Comparison of ENCODE assay signal across 11 mouse cellular contexts in genomic region chr4:134012858-134013528, GRCm38 (mm10). TPM values are rescaled to one million over a fixed set of nuclear protein-coding genes. Genes with fewer than 3 reads are reported as not detected.
DNase-seq lines count a peak whose midpoint lies in the region; ATAC-seq and TF ChIP-seq lines count a peak whose summit lies in the region.
"Had no signal": no experiment of that assay in that cellular context is flagged by ENCODE, and none has a peak within 500 bp of the region (broad histone marks: within the 10 kb centered on the region; RNA-seq: fewer than 3 reads in every experiment).

No protein-coding gene starts in this region.

- WGBS in liver, adult 2 months = 70% methylated on average over 12 of the region's 12 CpGs
- 51% methylated on average over 12 of the region's 12 CpGs for WGBS in liver, embryonic 12.5 days (ENCODE audit: insufficient replicate concordance)
- WGBS in intestine, embryonic 16.5 days = 53% methylated on average over 12 of the region's 12 CpGs

- no peaks in the 10 kb centered on the region for H3K36me3 ChIP-seq in liver, adult 2 months (ENCODE audit: control insufficient read depth, insufficient read depth, low read length)
- H3K36me3 ChIP-seq in liver, embryonic 12.5 days = no peaks in the 10 kb centered on the region
- no peaks in the 10 kb centered on the region for H3K36me3 ChIP-seq in intestine, embryonic 16.5 days (ENCODE audit: control insufficient read depth, insufficient read depth, low read length)
- H3K36me3 ChIP-seq: neural tube, embryonic 13.5 days had no signal

- H3K9ac ChIP-seq in liver, adult 2 months (ENCODE audit: low read depth, low read length) = no peak overlapping the region
- no peak overlapping the region for H3K9ac ChIP-seq in liver, embryonic 12.5 days
- H3K9ac ChIP-seq in intestine, embryonic 16.5 days (ENCODE audit: low read depth, low read length) = no peak overlapping the region
- H3K9ac ChIP-seq: neural tube, embryonic 13.5 days had no signal

- no peak overlapping the region for H3K4me3 ChIP-seq in liver, adult 2 months (ENCODE audit: insufficient read depth, low read depth, low read length)
- no peak overlapping the region for H3K4me3 ChIP-seq in liver, embryonic 12.5 days
- H3K4me3 ChIP-seq in intestine, embryonic 16.5 days (ENCODE audit: low read length) = no peak overlapping the region
- H3K4me3 ChIP-seq: neural tube, embryonic 13.5 days had no signal

- no peaks in the 10 kb centered on the region for H3K79me2 ChIP-seq in liver, adult 2 months (ENCODE audit: control insufficient read depth, insufficient read depth, low read length)

- H3K27me3 ChIP-seq in liver, adult 2 months (ENCODE audit: control insufficient read depth, insufficient read depth, low read length) = peaks cover 12% of the 10 kb centered on the region
- peaks cover 43% of the 10 kb centered on the region for H3K27me3 ChIP-seq in liver, embryonic 12.5 days (replicated peaks)
- H3K27me3 ChIP-seq in intestine, embryonic 16.5 days (replicated peaks; ENCODE audit: control insufficient read depth, insufficient read depth, low read length) = peaks cover 13% of the 10 kb centered on the region

- no peak for ATAC-seq in liver, embryonic 12.5 days
- no peak for ATAC-seq in intestine, embryonic 16.5 days

- TF ChIP-seq CTCF in liver, adult 2 months (IDR thresholded peaks at IDR 0.05; ENCODE audit: low read depth, low read length) = 0 out of 2 replicates have a peak, but pooled peaks have one; percentile 16

- no peak for DNase-seq in liver, adult 2 months (ENCODE audit: extremely low read depth, low read depth, low spot score)
- peak; percentile 14 for DNase-seq in NIH3T3 (ENCODE audit: low read depth)
- peak; percentile 32 for DNase-seq in gastrocnemius, postnatal 10 days
- peak; percentile 51 for DNase-seq in retina, postnatal 1 day
- no peak for DNase-seq in left cerebral cortex, adult 9 months (ENCODE audit: low spot score in 2 of 2)
- no peak for DNase-seq in layer of hippocampus, postnatal 10 days (ENCODE audit: low spot score in 2 of 2)
- DNase-seq: left cerebral cortex, postnatal 4 days had no signal

- H3K4me1 ChIP-seq in liver, adult 2 months (ENCODE audit: control insufficient read depth, insufficient read depth, low read length) = no peaks in the 10 kb centered on the region
- H3K4me1 ChIP-seq in liver, embryonic 12.5 days = peaks cover 29% of the 10 kb centered on the region
- peaks cover 9% of the 10 kb centered on the region for H3K4me1 ChIP-seq in intestine, embryonic 16.5 days (ENCODE audit: control insufficient read depth, insufficient read depth, low read length)

- no peak overlapping the region for H3K27ac ChIP-seq in liver, adult 2 months (replicated peaks; ENCODE audit: insufficient read depth, low read depth, low read length)
- H3K27ac ChIP-seq in liver, embryonic 12.5 days = no peak overlapping the region
- H3K27ac ChIP-seq in intestine, embryonic 16.5 days (ENCODE audit: low read length) = no peak overlapping the region
- H3K27ac ChIP-seq: neural tube, embryonic 13.5 days had no signal

- no peak overlapping the region for H3K4me2 ChIP-seq in liver, embryonic 12.5 days
- no peak overlapping the region for H3K4me2 ChIP-seq in intestine, embryonic 16.5 days (ENCODE audit: low read depth, low read length)
- H3K4me2 ChIP-seq: neural tube, embryonic 13.5 days had no signal

- TF ChIP-seq POLR2A in liver, adult 2 months (IDR thresholded peaks at IDR 0.05; ENCODE audit: extremely low read depth, insufficient read depth, low read length) = no peak

- no peaks in the 10 kb centered on the region for H3K9me3 ChIP-seq in liver, embryonic 12.5 days (replicated peaks)
- no peaks in the 10 kb centered on the region for H3K9me3 ChIP-seq in intestine, embryonic 16.5 days (ENCODE audit: control insufficient read depth, low read length)
- H3K9me3 ChIP-seq: neural tube, embryonic 13.5 days had no signal

RNA-seq across cellular contexts. Expression of gene Lin28a, which starts 5.6 kb away (rescaled TPM):
- not detected in 2 replicates for total RNA-seq in liver, adult 2 months (2014; rRNA removed)
- not detected in 2 replicates for polyA plus RNA-seq in liver, adult 2 months (2012; rRNA removed)
- 4.2 and 5.8 TPM in 2 replicates for polyA plus RNA-seq in liver, embryonic 12.5 days (2016; fragmentation: Nextera tagmentation; extraction: Ambion mirVana)
- 1 to 10 TPM; 1.7 to 2.8 TPM for total RNA-seq in gastrocnemius, postnatal 10 days (2021)
- 0.10 TPM in 2 replicates for polyA plus RNA-seq in intestine, embryonic 16.5 days (2015; fragmentation: Nextera tagmentation; extraction: Ambion mirVana)
- not detected for total RNA-seq in layer of hippocampus, postnatal 10 days (2021)
- total RNA-seq: left cerebral cortex, postnatal 4 days had no signal

RNA-seq across cellular contexts. Expression of gene Dhdds, which starts 12.3 kb away (rescaled TPM):
- total RNA-seq in liver, adult 2 months (2014; rRNA removed) = 14.0 and 15.6 TPM in 2 replicates
- 19.2 and 21.3 TPM in 2 replicates for polyA plus RNA-seq in liver, adult 2 months (2012; rRNA removed)
- 24.5 and 25.6 TPM in 2 replicates for polyA plus RNA-seq in liver, embryonic 12.5 days (2016; fragmentation: Nextera tagmentation; extraction: Ambion mirVana)
- total RNA-seq in gastrocnemius, postnatal 10 days (2021) = 10 to 100 TPM; 16.7 to 17.5 TPM
- 41.3 and 45.4 TPM in 2 replicates for polyA plus RNA-seq in intestine, embryonic 16.5 days (2015; fragmentation: Nextera tagmentation; extraction: Ambion mirVana)
- 10 to 100 TPM; 57.3 to 58.6 TPM for total RNA-seq in layer of hippocampus, postnatal 10 days (2021)

RNA-seq across cellular contexts. Expression of gene Zfp683, which starts 40.6 kb away (rescaled TPM):
- not detected in 2 replicates for total RNA-seq in liver, adult 2 months (2014; rRNA removed)
- polyA plus RNA-seq in liver, adult 2 months (2012; rRNA removed) = 0.55 and 1.0 TPM in 2 replicates
- not detected in 2 replicates for polyA plus RNA-seq in liver, embryonic 12.5 days (2016; fragmentation: Nextera tagmentation; extraction: Ambion mirVana)
- not detected for total RNA-seq in gastrocnemius, postnatal 10 days (2021)
- polyA plus RNA-seq in intestine, embryonic 16.5 days (2015; fragmentation: Nextera tagmentation; extraction: Ambion mirVana) = not detected in 2 replicates
- total RNA-seq in layer of hippocampus, postnatal 10 days (2021) = not detected
- total RNA-seq: gastrocnemius, postnatal 36 days; left cerebral cortex, postnatal 4 days had no signal
- polyA plus RNA-seq: neural tube, embryonic 13.5 days had no signal

RNA-seq across cellular contexts. Expression of gene Hmgn2, which starts 44.5 kb away (rescaled TPM):
- total RNA-seq in liver, adult 2 months (2014; rRNA removed) = 21.1 and 35.2 TPM in 2 replicates
- 3.1 and 3.7 TPM in 2 replicates for polyA plus RNA-seq in liver, adult 2 months (2012; rRNA removed)
- 971 and 1,001 TPM in 2 replicates for polyA plus RNA-seq in liver, embryonic 12.5 days (2016; fragmentation: Nextera tagmentation; extraction: Ambion mirVana)
- total RNA-seq in gastrocnemius, postnatal 10 days (2021) = 100 to 1,000 TPM; 225 to 257 TPM
- 1,469 and 1,670 TPM in 2 replicates for polyA plus RNA-seq in intestine, embryonic 16.5 days (2015; fragmentation: Nextera tagmentation; extraction: Ambion mirVana)
- 100 to 1,000 TPM; 199 to 225 TPM for total RNA-seq in layer of hippocampus, postnatal 10 days (2021)

RNA-seq across cellular contexts. Expression of gene Crybg2, which starts 47.6 kb away (rescaled TPM):
- 0.94 and 1.4 TPM in 2 replicates for total RNA-seq in liver, adult 2 months (2014; rRNA removed)
- polyA plus RNA-seq in liver, adult 2 months (2012; rRNA removed) = 0.42 and 1.6 TPM in 2 replicates
- 0.71 and 0.82 TPM in 2 replicates for polyA plus RNA-seq in liver, embryonic 12.5 days (2016; fragmentation: Nextera tagmentation; extraction: Ambion mirVana)
- not detected for total RNA-seq in gastrocnemius, postnatal 10 days (2021)
- polyA plus RNA-seq in intestine, embryonic 16.5 days (2015; fragmentation: Nextera tagmentation; extraction: Ambion mirVana) = 22.3 and 22.9 TPM in 2 replicates
- 1 to 10 TPM; 2.1 to 2.7 TPM for total RNA-seq in layer of hippocampus, postnatal 10 days (2021)
- total RNA-seq: gastrocnemius, postnatal 36 days had no signal

Comparison
In these comparisons a context has a peak if more than half of its experiments do, and no peak if none do; other contexts are left out.
1. DNase-seq: peak in NIH3T3 (single experiment), gastrocnemius, postnatal 10 days (single experiment) and retina, postnatal 1 day (single experiment); none in liver, adult 2 months (single experiment), left cerebral cortex, adult 9 months (0 of 2) and layer of hippocampus, postnatal 10 days (0 of 2).